Mouse (Mus musculus) midbrain, embryonic 11.5 days (tissue): Measurements from ENCODE around the gene Jmjd1c. TPM values are rescaled to one million over a fixed set of nuclear protein-coding genes. Genes with fewer than 3 reads are reported as not detected.

Experiments used
- ATAC-seq: fragments of 200-750 bp; cut with Nextera tagmentation; 2 replicates; pipeline ENCODE4 v1.8.0; 2017; ENCODE audit warnings: moderate TSS enrichment, moderate library complexity; ENCODE audit not compliant: low FRiP score
- DNase-seq: peaks from one replicate; pipeline ENCODE4 v3.0.0; 2015; ENCODE audit warnings: low spot score; ENCODE audit errors: missing footprints
- H3K27ac ChIP-seq: fragments of 300-500 bp; sonication (generic); 2 replicates; pipeline ENCODE4 v1.5.1; 2014; ENCODE audit warnings: low read depth, low read length
- H3K27me3 ChIP-seq: fragments of 300-500 bp; sonication (generic); 2 replicates; pipeline ENCODE4 v1.6.1; 2014; ENCODE audit warnings: mild to moderate bottlenecking, low read length, moderate library complexity, mixed read lengths; ENCODE audit not compliant: control insufficient read depth, insufficient read depth
- H3K36me3 ChIP-seq: fragments of 300-500 bp; sonication (generic); 2 replicates; pipeline ENCODE4 v1.6.1; 2014; ENCODE audit warnings: mild to moderate bottlenecking, low read length, moderate library complexity, mixed read lengths; ENCODE audit not compliant: control insufficient read depth, insufficient read depth
- H3K4me1 ChIP-seq: fragments of 300-500 bp; sonication (generic); 2 replicates; pipeline ENCODE4 v1.6.1; 2014; ENCODE audit warnings: low read length; ENCODE audit not compliant: control insufficient read depth, insufficient read depth
- H3K4me2 ChIP-seq: fragments of 300-500 bp; sonication (generic); 2 replicates; pipeline ENCODE4 v1.6.1; 2014; ENCODE audit warnings: mild to moderate bottlenecking, moderate library complexity
- H3K4me3 ChIP-seq: fragments of 300-500 bp; sonication (generic); 2 replicates; pipeline ENCODE4 v1.5.1; 2014; ENCODE audit warnings: low read depth, low read length
- H3K9ac ChIP-seq: fragments of 300-500 bp; sonication (generic); 2 replicates; pipeline ENCODE4 v1.6.1; 2014; ENCODE audit warnings: low read length
- H3K9me3 ChIP-seq: fragments of 300-500 bp; sonication (generic); 2 replicates; pipeline ENCODE4 v1.6.1; 2016; ENCODE audit warnings: low read length; ENCODE audit not compliant: control insufficient read depth
- WGBS: fragments of 180-500 bp; shearing (Covaris S2); extraction: QIAGEN DNeasy Blood & Tissue Kit; methylation state at CpG from one replicate; pipeline ENCODE4 v1.1.7; 2014; 5-methylcytosine and 5-hydroxymethylcytosine counted together
- polyA plus RNA-seq: library from polyadenylated mRNA; unstranded; fragments of >200 nt; fragmentation: Nextera tagmentation; extraction: Ambion mirVana; gene quantifications from 2 replicates; pipeline ENCODE4 v1.2.1, GENCODE M21; 2014

Jmjd1c gene
- polyA plus RNA-seq, 1 experiment from 2014 or later = 46.9 TPM

DNA sequence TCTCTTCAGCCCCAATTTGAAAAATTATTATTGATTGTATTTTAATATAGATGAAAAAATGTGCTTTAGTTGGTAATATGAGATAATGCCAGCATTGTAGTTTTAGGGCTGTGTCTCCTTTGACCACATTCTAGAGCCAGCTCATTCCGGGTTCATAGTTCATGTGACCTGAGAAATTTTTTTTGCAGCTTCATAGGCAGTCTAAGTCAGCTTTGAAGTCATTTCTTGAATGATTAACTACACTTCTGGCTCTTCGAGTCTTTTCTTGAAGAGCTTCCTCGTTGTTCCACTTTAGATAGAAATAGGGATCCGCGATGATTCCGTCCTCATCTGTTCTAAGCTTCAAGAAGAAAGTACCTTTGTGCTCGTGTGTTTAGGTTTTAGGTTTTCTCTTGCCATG is 80.1 kb downstream of the Jmjd1c start:
- H3K27me3 ChIP-seq = no peaks in the 10 kb centered on the region
- no peak overlapping the region for H3K4me2 ChIP-seq
- DNase-seq (no peak), ATAC-seq (no peak)
- no peaks in the 10 kb centered on the region for H3K9me3 ChIP-seq
- no peak overlapping the region for H3K9ac ChIP-seq
- 89% methylated on average over 7 of the region's 7 CpGs for WGBS
- H3K27ac ChIP-seq = no peak overlapping the region
- H3K36me3 ChIP-seq = no peaks in the 10 kb centered on the region
- no peaks in the 10 kb centered on the region; the same call in 1 of the 2 replicates for H3K4me1 ChIP-seq
- H3K4me3 ChIP-seq = no peak overlapping the region

DNA sequence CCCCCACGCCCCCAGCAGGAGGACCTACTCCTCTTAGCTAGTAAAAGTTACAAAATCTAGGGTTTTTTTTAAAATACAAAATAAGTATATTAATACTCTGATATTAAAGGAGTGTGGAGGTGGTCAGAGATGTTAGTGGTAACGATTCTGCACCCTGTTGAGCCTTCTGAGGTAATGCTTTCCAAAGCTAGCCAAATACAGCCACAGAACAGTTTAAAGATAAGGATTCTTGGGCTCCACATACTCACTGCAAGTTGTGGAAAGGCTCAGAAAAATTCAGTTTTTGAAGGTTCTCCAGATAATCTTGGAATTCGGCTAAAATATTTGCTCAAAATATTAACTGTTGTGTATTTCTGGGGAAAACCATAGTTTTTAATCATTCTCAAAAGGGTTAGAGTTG is 81.0 kb downstream of the Jmjd1c start:
- Histone ChIP-seq H3K4me3 (no peak overlapping the region), H3K27ac (no peak overlapping the region), H3K9me3 (no peaks in the 10 kb centered on the region), H3K27me3 (no peaks in the 10 kb centered on the region), H3K4me2 (no peak overlapping the region), H3K9ac (no peak overlapping the region), H3K4me1 (no peaks in the 10 kb centered on the region; the same call in 1 of the 2 replicates), H3K36me3 (no peaks in the 10 kb centered on the region)
- ATAC-seq (no peak), DNase-seq (no peak)
- 73% methylated on average over 3 of the region's 3 CpGs for WGBS

DNA sequence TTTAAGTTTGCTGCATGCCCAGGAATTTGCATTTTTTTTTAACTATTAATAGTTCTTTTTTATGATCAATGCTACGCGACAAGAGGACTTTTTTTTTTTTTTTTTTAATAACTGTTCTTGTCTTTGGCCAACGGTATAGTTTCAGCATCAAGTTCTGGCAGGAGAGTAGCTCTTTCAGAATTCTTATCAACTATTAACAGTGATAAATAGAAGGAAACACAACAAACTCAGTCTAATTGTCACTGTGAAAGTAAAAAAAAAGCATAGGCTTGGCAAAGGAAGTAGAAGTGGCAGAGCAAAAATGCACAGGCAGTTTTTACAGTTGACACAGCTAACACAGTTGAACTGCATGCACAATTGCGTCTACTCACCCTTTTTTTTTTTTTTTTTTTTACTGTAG is 81.5 kb downstream of the Jmjd1c start:
- Histone ChIP-seq H3K36me3 (no peaks in the 10 kb centered on the region), H3K9ac (no peak overlapping the region), H3K4me3 (no peak overlapping the region), H3K4me1 (no peaks in the 10 kb centered on the region; the same call in 1 of the 2 replicates), H3K4me2 (no peak overlapping the region), H3K27me3 (no peaks in the 10 kb centered on the region), H3K9me3 (no peaks in the 10 kb centered on the region), H3K27ac (no peak overlapping the region)
- DNase-seq (no peak), ATAC-seq (no peak)
- WGBS = 95% methylated on average over 4 of the region's 4 CpGs

DNA sequence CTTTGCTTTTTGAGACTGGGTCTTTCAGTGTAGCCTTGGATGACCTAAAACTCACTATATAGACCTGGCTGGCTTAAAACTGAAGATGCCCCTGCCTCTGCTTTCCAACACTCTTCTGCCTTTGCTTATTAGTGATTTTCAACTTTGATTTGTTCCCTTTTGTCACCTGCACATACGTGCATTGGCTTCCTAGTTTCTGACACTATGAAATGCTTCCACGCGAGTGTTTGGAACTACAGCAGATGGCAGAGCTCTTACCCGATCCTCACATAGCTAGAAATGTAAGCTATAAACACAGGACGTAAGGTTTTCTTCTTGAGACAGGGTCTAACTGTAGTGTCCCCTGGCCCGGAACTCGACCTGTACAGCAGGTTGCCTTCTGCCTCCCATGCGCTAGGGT is 84.1 kb downstream of the Jmjd1c start:
- Histone ChIP-seq H3K27me3 (no peaks in the 10 kb centered on the region), H3K27ac (no peak overlapping the region), H3K4me1 (no peaks in the 10 kb centered on the region; the same call in 1 of the 2 replicates), H3K9ac (no peak overlapping the region), H3K36me3 (no peaks in the 10 kb centered on the region), H3K9me3 (no peaks in the 10 kb centered on the region), H3K4me3 (no peak overlapping the region), H3K4me2 (no peak overlapping the region)
- DNase-seq (no peak), ATAC-seq (no peak)
- 90% methylated on average over 8 of the region's 8 CpGs for WGBS

DNA sequence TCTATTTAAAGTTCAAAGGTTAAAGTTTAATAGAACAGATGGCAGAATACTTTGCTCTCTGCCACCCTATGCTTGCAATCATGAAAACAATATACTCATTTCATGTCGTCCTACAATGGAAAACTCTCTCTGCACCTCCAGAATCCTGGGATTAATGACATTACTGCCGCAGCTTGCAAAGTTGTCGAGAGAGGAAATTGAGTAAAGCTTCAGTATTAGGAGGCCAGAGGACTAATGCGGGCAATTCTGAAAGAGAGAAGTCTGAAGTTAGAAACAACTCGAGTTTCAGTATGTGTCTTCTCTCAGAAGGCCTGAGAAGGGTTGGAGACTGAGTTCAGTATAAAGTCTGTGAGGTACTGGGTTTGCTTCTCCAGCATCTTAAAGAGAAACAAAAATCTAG is 84.9 kb downstream of the Jmjd1c start:
- Histone ChIP-seq H3K36me3 (no peaks in the 10 kb centered on the region), H3K4me1 (no peaks in the 10 kb centered on the region; the same call in 1 of the 2 replicates), H3K9me3 (no peaks in the 10 kb centered on the region), H3K4me2 (no peak overlapping the region), H3K4me3 (no peak overlapping the region), H3K27ac (no peak overlapping the region), H3K27me3 (no peaks in the 10 kb centered on the region), H3K9ac (no peak overlapping the region)
- no peak for DNase-seq
- WGBS = 78% methylated on average over 5 of the region's 5 CpGs
- ATAC-seq = no peak

DNA sequence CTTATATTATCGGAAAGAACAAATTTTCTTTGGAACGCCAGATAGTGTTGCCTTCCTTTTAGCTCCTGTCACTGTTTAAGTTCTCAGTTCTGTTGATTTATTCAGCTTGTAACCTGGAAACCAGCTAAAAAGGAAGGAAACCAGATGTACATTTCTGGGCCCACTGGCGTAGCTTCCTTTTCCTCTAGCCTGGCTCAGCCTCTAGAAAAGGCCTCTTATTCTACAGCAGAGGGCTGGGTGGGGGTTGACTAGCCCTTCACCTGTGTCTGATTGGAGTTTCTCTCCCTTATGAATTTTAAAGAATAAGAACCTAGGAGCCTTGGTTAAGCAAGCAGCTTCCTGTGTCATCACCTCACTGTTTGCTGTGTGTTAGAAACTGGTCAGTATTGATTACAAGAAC is 86.7 kb downstream of the Jmjd1c start:
- DNase-seq (no peak), ATAC-seq (no peak)
- H3K9ac ChIP-seq = no peak overlapping the region
- H3K4me2 ChIP-seq = no peak overlapping the region
- no peaks in the 10 kb centered on the region for H3K9me3 ChIP-seq
- H3K36me3 ChIP-seq = no peaks in the 10 kb centered on the region
- peaks cover 9% of the 10 kb centered on the region for H3K4me1 ChIP-seq
- no peak overlapping the region for H3K27ac ChIP-seq
- no peak overlapping the region for H3K4me3 ChIP-seq
- no peaks in the 10 kb centered on the region for H3K27me3 ChIP-seq
- WGBS = 76% methylated on average over 3 of the region's 3 CpGs

DNA sequence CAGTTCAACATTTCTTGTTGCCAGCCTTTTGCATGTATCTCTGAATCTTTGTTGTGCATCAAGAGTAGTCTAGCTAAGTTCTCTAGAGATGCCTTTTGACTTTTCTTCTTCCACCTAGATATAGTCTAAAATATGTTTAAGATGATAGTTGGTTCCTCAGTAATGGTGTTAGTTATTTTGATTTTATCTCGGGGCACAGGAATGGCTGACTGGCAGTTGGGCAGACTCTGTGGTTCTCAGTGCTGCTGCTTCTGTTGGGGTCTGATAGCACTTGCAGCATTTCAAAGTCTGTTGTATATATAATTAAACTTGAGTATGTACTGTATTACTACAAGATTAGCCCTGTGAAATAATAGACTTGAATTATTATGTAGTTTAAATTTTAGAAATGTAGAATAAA is 87.2 kb downstream of the Jmjd1c start:
- DNase-seq (no peak), ATAC-seq (no peak)
- 78% methylated on average over 1 of the region's 1 CpGs for WGBS
- Histone ChIP-seq H3K4me3 (no peak overlapping the region), H3K9me3 (no peaks in the 10 kb centered on the region), H3K36me3 (no peaks in the 10 kb centered on the region), H3K4me1 (peaks cover 11% of the 10 kb centered on the region), H3K9ac (no peak overlapping the region), H3K27me3 (no peaks in the 10 kb centered on the region), H3K4me2 (no peak overlapping the region), H3K27ac (no peak overlapping the region)

DNA sequence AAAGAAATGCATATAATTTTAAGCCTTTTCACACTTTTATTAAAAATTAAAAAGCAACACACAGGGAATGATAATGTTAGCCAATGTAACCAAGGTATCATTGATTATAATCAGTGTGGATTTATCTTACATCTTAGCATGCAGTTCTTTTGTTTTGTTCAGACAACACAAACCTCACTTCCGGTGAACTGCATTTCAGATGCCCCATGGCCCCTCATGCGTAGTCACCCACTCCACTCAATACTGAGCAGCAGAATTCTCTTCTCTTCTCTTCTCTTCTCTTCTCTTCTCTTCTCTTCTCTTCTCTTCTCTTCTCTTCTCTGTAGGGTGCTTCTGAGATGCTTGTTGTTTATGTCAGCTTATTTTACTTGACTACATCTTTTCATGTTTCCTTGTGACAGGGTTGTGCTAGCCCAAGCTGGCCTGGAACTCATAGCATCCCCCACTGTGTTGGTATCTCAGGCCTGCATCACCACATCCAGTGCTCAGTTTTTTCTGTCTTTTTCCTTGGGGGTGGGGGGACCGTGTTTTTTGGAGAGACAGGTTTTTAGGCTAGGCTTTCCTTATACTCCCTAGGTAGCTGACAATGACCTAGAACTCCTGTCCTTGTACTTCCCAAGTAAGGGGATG is 88.6 kb downstream of the Jmjd1c start:
- Histone ChIP-seq H3K9ac (no peak overlapping the region), H3K27me3 (no peaks in the 10 kb centered on the region), H3K4me3 (no peak overlapping the region), H3K36me3 (no peaks in the 10 kb centered on the region), H3K4me1 (peaks cover 14% of the 10 kb centered on the region), H3K4me2 (no peak overlapping the region), H3K27ac (no peak overlapping the region), H3K9me3 (no peaks in the 10 kb centered on the region)
- 41% methylated on average over 3 of the region's 3 CpGs for WGBS
- DNase-seq (peak; percentile 86), ATAC-seq (no peak)

DNA sequence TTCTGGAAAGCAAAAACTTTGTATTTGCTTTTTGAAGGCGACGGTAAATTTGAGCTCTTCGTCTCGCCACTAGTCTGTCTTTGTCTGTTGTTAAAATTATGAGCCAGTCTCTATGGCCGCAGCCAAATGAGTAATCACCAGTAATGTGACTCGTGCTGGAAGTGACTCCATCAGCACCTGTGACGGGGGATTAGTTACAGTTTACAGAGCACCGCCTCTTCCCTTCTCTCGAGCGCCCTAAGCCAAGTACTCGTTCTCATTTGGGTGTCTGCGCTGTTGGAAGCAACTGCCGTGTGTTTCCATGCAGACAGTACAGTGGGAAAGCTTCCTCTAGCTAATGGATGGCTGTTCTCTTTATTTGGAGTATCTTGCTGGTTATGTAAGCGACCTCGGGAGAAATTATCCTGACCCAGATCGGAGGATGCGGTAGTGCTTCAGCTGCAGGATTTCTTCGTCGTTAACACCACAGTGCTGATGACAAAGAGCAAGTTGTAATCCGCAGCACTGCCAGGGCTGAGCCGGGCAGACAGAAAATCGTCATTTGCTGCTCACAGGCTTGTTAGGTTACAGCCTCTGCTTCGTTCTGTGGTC is 89.7 kb downstream of the Jmjd1c start:
- H3K9ac ChIP-seq = peak overlapping the region; percentile 70
- peaks cover 14% of the 10 kb centered on the region for H3K4me1 ChIP-seq
- H3K27ac ChIP-seq = peak overlapping the region; percentile 90
- ATAC-seq = peak; percentile 92
- H3K4me2 ChIP-seq = peak overlapping the region; percentile 67
- H3K36me3 ChIP-seq = no peaks in the 10 kb centered on the region
- H3K9me3 ChIP-seq = no peaks in the 10 kb centered on the region
- under 1% methylated on average over 23 of the region's 23 CpGs for WGBS
- peak overlapping the region; percentile 44 for H3K4me3 ChIP-seq
- no peaks in the 10 kb centered on the region for H3K27me3 ChIP-seq
- DNase-seq = peak; percentile 97
